Mouse (Mus musculus) brain, embryonic 14.5 days (tissue): Measurements from ENCODE around the gene Cyp4f15. TPM values are rescaled to one million over a fixed set of nuclear protein-coding genes. Genes with fewer than 3 reads are reported as not detected.
A peak's percentile ranks its signal among the peaks of the same experiment; 100 is the strongest.
"Not testable (repeated sequence)": the region's sequence is repeated elsewhere in the genome, so short reads cannot be mapped to it uniquely, and the experiment has no call there.

Experiments used
- DNase-seq: peaks from one replicate; pipeline ENCODE4 v3.0.0-alpha.2; 2011; ENCODE audit warnings: low read depth
- CTCF ChIP-seq: fragments of 200-500 bp; IDR thresholded peaks from 2 replicates; pipeline ENCODE4 v1.5.1; 2012; ENCODE audit warnings: inconsistent platforms, mild to moderate bottlenecking, moderate library complexity, borderline replicate concordance; ENCODE audit not compliant: insufficient read depth, insufficient read length; ENCODE audit errors: extremely low read depth
- POLR2A ChIP-seq: fragments of 200-500 bp; IDR thresholded peaks from 2 replicates; pipeline ENCODE4 v1.6.1; 2012; ENCODE audit warnings: mild to moderate bottlenecking, inconsistent platforms, borderline replicate concordance; ENCODE audit not compliant: poor library complexity, insufficient read depth, insufficient read length, severe bottlenecking; ENCODE audit errors: extremely low read depth
- polyA plus RNA-seq: library from polyadenylated mRNA; depleted of rRNA; stranded (reverse); fragments of >200 nt; gene quantifications from 2 replicates; pipeline ENCODE4 v1.2.3, GENCODE M21; 2012; rRNA removed

The Cyp4f15 gene
- polyA plus RNA-seq, 1 experiment = 3.1 TPM

GRCm38 (mm10) chr17:32686722-32687121 is 1.3 kb downstream of the Cyp4f15 start:
- no peak for DNase-seq
- TF ChIP-seq POLR2A (no peak), CTCF (no peak)

- DNase-seq = no peak
- TF ChIP-seq POLR2A (no peak), CTCF (no peak)
Measured at GRCm38 (mm10) chr17:32690959-32691358, 5.5 kb downstream of the Cyp4f15 start.

GRCm38 (mm10) chr17:32702826-32703225 is 17.4 kb downstream of the Cyp4f15 start:
- no peak for TF ChIP-seq POLR2A
- peak; percentile 6; the same call in 1 of the 2 replicates for TF ChIP-seq CTCF

GRCm38 (mm10) chr17:32710541-32710940 is 25.1 kb downstream of the Cyp4f15 start:
- DNase-seq = not testable (repeated sequence)

More at GRCm38 (mm10) chr17:32702826-32703225, 17.4 kb downstream of the Cyp4f15 start:
- DNase-seq = peak; percentile 15

- DNase-seq = not testable (repeated sequence)
Measured at GRCm38 (mm10) chr17:32722151-32722550, 36.7 kb downstream of the Cyp4f15 start.

- no peak for DNase-seq
- TF ChIP-seq POLR2A (no peak), CTCF (no peak)
Measured at GRCm38 (mm10) chr17:32722771-32723170, 37.3 kb downstream of the Cyp4f15 start.

- DNase-seq = not testable (repeated sequence)
Measured at GRCm38 (mm10) chr17:32726360-32726759, 40.9 kb downstream of the Cyp4f15 start.

GRCm38 (mm10) chr17:32729029-32729428 is 43.6 kb downstream of the Cyp4f15 start:
- peak; percentile 4 for DNase-seq
- TF ChIP-seq CTCF (peak; percentile 20; the same call in 1 of the 2 replicates), POLR2A (no peak)

- no peak for DNase-seq
- TF ChIP-seq POLR2A (no peak), CTCF (no peak)
Measured at GRCm38 (mm10) chr17:32738406-32738805, 53.0 kb downstream of the Cyp4f15 start.

GRCm38 (mm10) chr17:32741057-32741456 is 55.6 kb downstream of the Cyp4f15 start:
- DNase-seq = peak; percentile 0
- TF ChIP-seq CTCF (no peak), POLR2A (no peak)

GRCm38 (mm10) chr17:32750611-32751010 is 65.2 kb downstream of the Cyp4f15 start:
- TF ChIP-seq CTCF = no peak
- no peak for TF ChIP-seq POLR2A
- DNase-seq = no peak

Other genes with a start within 250 kb of the Cyp4f15 start
- gene Cyp4f39, start 232.9 kb upstream of the Cyp4f15 start, polyA plus RNA-seq = 0.59 and 0.62 TPM in 2 replicates
- gene Cyp4f17, start 179.6 kb upstream of the Cyp4f15 start, polyA plus RNA-seq = 13.4 and 14.5 TPM in 2 replicates
- gene Cyp4f16, start 149.1 kb upstream of the Cyp4f15 start, polyA plus RNA-seq = 21.6 and 37.0 TPM in 2 replicates
- not detected in 2 replicates for gene Cyp4f37, start 64.3 kb upstream of the Cyp4f15 start, polyA plus RNA-seq
- 0.14 TPM in 1 of 2 replicates, not detected in the other for gene Cyp4f40, start 26.7 kb upstream of the Cyp4f15 start, polyA plus RNA-seq
- gene Zfp871, start 102.7 kb downstream of the Cyp4f15 start, polyA plus RNA-seq = 31.3 and 34.6 TPM in 2 replicates
- gene Zfp811, start 124.3 kb downstream of the Cyp4f15 start, polyA plus RNA-seq = 21.9 and 40.7 TPM in 2 replicates
- 18.4 and 19.9 TPM in 2 replicates for gene Zfp799, start 144.6 kb downstream of the Cyp4f15 start, polyA plus RNA-seq
- 4.6 and 5.2 TPM in 2 replicates for gene Zfp870, start 206.0 kb downstream of the Cyp4f15 start, polyA plus RNA-seq
- gene Cyp4f14, start 231.7 kb downstream of the Cyp4f15 start, polyA plus RNA-seq = 0.04 and 0.15 TPM in 2 replicates